Mouse (Mus musculus): Measurements from ENCODE around the gene Gin1.
"Not testable (repeated sequence)": the region's sequence is repeated elsewhere in the genome, so short reads cannot be mapped to it uniquely, and the experiment has no call there.

GRCm38 (mm10) chr1:97765712-97766111 is 4.3 kb upstream of the Gin1 start:
- not testable (repeated sequence) for TF ChIP-seq CTCF, EP300 (IDR thresholded peaks at IDR 0.05; ENCODE audit: low read depth)
